ENCODE assay signal across 35 mouse cellular contexts in genomic region chr5:110395006-110395661, GRCm38 (mm10). TPM values are rescaled to one million over a fixed set of nuclear protein-coding genes. Genes with fewer than 3 reads are reported as not detected.
DNase-seq lines count a peak whose midpoint lies in the region; ATAC-seq lines count a peak whose summit lies in the region.
"Had no signal": no experiment of that assay in that cellular context is flagged by ENCODE, and none has a peak within 500 bp of the region (broad histone marks: within the 10 kb centered on the region; RNA-seq: fewer than 3 reads in every experiment).

No protein-coding gene starts in this region.

- WGBS in liver, embryonic 16.5 days (ENCODE audit: insufficient replicate concordance): 58% methylated on average over 5 of the region's 5 CpGs

- H3K27me3 ChIP-seq in liver, embryonic 16.5 days (ENCODE audit: control insufficient read depth, insufficient read depth, low read depth, low read length): no peaks in the 10 kb centered on the region
- H3K27me3 ChIP-seq: embryonic facial prominence, embryonic 13.5 days; forebrain, embryonic 12.5 days; limb, embryonic 15.5 days; midbrain, embryonic 12.5 days had no signal

- peak; percentile 44 for DNase-seq in left cerebral cortex, postnatal 4 days
- no peak for DNase-seq in left cerebral cortex, adult 18-20 months (ENCODE audit: low spot score in 2 of 2)
- DNase-seq in cerebellum, adult 8-10 months: peak; percentile 79
- peak; percentile 81 to 82 for DNase-seq in cerebellum, postnatal 36 days
- no peak for DNase-seq in ovary, postnatal 36 days (ENCODE audit: low spot score)
- DNase-seq in kidney, postnatal 4 days: no peak
- no peak for DNase-seq in layer of hippocampus, adult 11-12 months (ENCODE audit: low spot score)
- DNase-seq: adrenal gland, adult 2 months; embryo, embryonic 11 days; heart, postnatal 4 days; kidney, adult 8-10 months; kidney, postnatal 14 days; lung, postnatal 10 days; thymus, adult 2 months; thymus, postnatal 4 days had no signal

- H3K4me3 ChIP-seq in liver, embryonic 16.5 days (ENCODE audit: low read depth, low read length): no peak overlapping the region
- H3K4me3 ChIP-seq: embryonic facial prominence, embryonic 13.5 days; erythroblast, embryonic 14.5 days; forebrain, embryonic 12.5 days; heart, embryonic 10.5 days; limb, embryonic 15.5 days; midbrain, embryonic 12.5 days had no signal

- no peak overlapping the region for H3K9ac ChIP-seq in liver, embryonic 16.5 days (ENCODE audit: low read depth, low read length)
- H3K9ac ChIP-seq: embryonic facial prominence, embryonic 13.5 days; forebrain, embryonic 12.5 days; hindbrain, embryonic 14.5 days; limb, embryonic 15.5 days; midbrain, embryonic 12.5 days had no signal

- ATAC-seq in liver, embryonic 16.5 days (ENCODE audit: low read depth): peak; percentile 74
- ATAC-seq: inflammation-experienced regulatory T-cells, adult 6 months had no signal

- no peak overlapping the region for H3K4me2 ChIP-seq in liver, embryonic 16.5 days (ENCODE audit: low read depth, low read length)
- H3K4me2 ChIP-seq: embryonic facial prominence, embryonic 13.5 days; forebrain, embryonic 12.5 days; hindbrain, embryonic 14.5 days; limb, embryonic 15.5 days; midbrain, embryonic 12.5 days had no signal

- no peak overlapping the region for H3K27ac ChIP-seq in liver, embryonic 16.5 days (ENCODE audit: low read length)
- H3K27ac ChIP-seq: embryonic facial prominence, embryonic 13.5 days; forebrain, embryonic 12.5 days; heart, embryonic 10.5 days; hindbrain, embryonic 14.5 days; limb, embryonic 15.5 days; midbrain, embryonic 12.5 days; stomach, postnatal 0 days had no signal

- H3K36me3 ChIP-seq in liver, embryonic 16.5 days (ENCODE audit: control insufficient read depth, insufficient read depth): no peaks in the 10 kb centered on the region
- H3K36me3 ChIP-seq: forebrain, embryonic 12.5 days; limb, embryonic 15.5 days; midbrain, embryonic 12.5 days had no signal

- peaks cover 3% of the 10 kb centered on the region; the same call in 1 of the 2 replicates for H3K4me1 ChIP-seq in liver, embryonic 16.5 days (ENCODE audit: control insufficient read depth, low read depth, low read length)
- H3K4me1 ChIP-seq: forebrain, embryonic 12.5 days; heart, embryonic 10.5 days; limb, embryonic 15.5 days had no signal

- intact Hi-C loops in left cerebral cortex, postnatal 4 days (cut with DNase I): no loop called here

- H3K9me3 ChIP-seq in liver, embryonic 16.5 days (replicated peaks; ENCODE audit: control insufficient read depth, low read length): no peaks in the 10 kb centered on the region
- H3K9me3 ChIP-seq: embryonic facial prominence, embryonic 13.5 days; forebrain, embryonic 12.5 days; heart, embryonic 10.5 days; limb, embryonic 15.5 days; midbrain, embryonic 12.5 days had no signal

RNA-seq across cellular contexts. Expression of gene Lrcol1, which starts 50.6 kb away (rescaled TPM):
- total RNA-seq in left cerebral cortex, postnatal 4 days (2021): not detected
- not detected for total RNA-seq in left cerebral cortex, adult 18-20 months (2021)
- polyA plus RNA-seq in liver, embryonic 16.5 days (2015; fragmentation: Nextera tagmentation; extraction: Ambion mirVana): not detected in 2 replicates
- total RNA-seq: adrenal gland, adult 2 months; adrenal gland, postnatal 4 days; gastrocnemius, adult 18-20 months; gastrocnemius, postnatal 4 days; heart, postnatal 4 days; layer of hippocampus, adult 8-10 months; left cerebral cortex, postnatal 36 days; megakaryocyte progenitor cell, adult 5-6 weeks; monocyte, adult 5-6 weeks; neutrophil, adult 5-6 weeks had no signal
- polyA plus RNA-seq: adrenal gland, adult 2 months; embryonic facial prominence, embryonic 13.5 days; erythroblast, embryonic 14.5 days; forebrain, embryonic 12.5 days; heart, embryonic 10.5 days; heart, embryonic 16.5 days; hindbrain, embryonic 14.5 days; limb, embryonic 15.5 days; midbrain, embryonic 12.5 days; small intestine, adult 2 months; stomach, postnatal 0 days had no signal

RNA-seq across cellular contexts. Expression of gene P2rx2, which starts 52.1 kb away (rescaled TPM):
- total RNA-seq in left cerebral cortex, postnatal 4 days (2021): 10 to 100 TPM; 12.5 to 15.0 TPM
- under 1 TPM in 1 of 2 experiments, not detected in 1; 0.23 TPM for total RNA-seq in left cerebral cortex, adult 18-20 months (2021)
- polyA plus RNA-seq in liver, embryonic 16.5 days (2015; fragmentation: Nextera tagmentation; extraction: Ambion mirVana): not detected in 2 replicates
- total RNA-seq: gastrocnemius, adult 18-20 months; gastrocnemius, postnatal 4 days; heart, postnatal 4 days; left cerebral cortex, postnatal 36 days; megakaryocyte progenitor cell, adult 5-6 weeks; monocyte, adult 5-6 weeks; neutrophil, adult 5-6 weeks had no signal
- polyA plus RNA-seq: erythroblast, embryonic 14.5 days; inflammation-experienced regulatory T-cells, adult 6 months had no signal

RNA-seq across cellular contexts. Expression of gene Fbrsl1, which starts 53.2 kb away (rescaled TPM):
- total RNA-seq in left cerebral cortex, postnatal 4 days (2021): 10 to 100 TPM; 68.1 to 72.9 TPM
- 10 to 100 TPM; 73.8 to 80.7 TPM for total RNA-seq in left cerebral cortex, adult 18-20 months (2021)
- polyA plus RNA-seq in liver, embryonic 16.5 days (2015; fragmentation: Nextera tagmentation; extraction: Ambion mirVana): 1.8 and 2.2 TPM in 2 replicates

Comparison
In these comparisons a context has a peak if more than half of its experiments do, and no peak if none do; other contexts are left out.
1. DNase-seq: peak in left cerebral cortex, postnatal 4 days (single experiment), cerebellum, adult 8-10 months (single experiment) and cerebellum, postnatal 36 days (2 of 2); none in left cerebral cortex, adult 18-20 months (0 of 2), ovary, postnatal 36 days (single experiment), kidney, postnatal 4 days (0 of 2) and layer of hippocampus, adult 11-12 months (single experiment).
2. RNA of gene P2rx2, which starts 52.1 kb away (total RNA-seq): 12.5 to 15.0 TPM in left cerebral cortex, postnatal 4 days; 0.23 TPM in left cerebral cortex, adult 18-20 months; every median in the first group is over 10 times any median in the second.